Mouse (Mus musculus): Measurements from ENCODE around the gene Natd1. TPM values are rescaled to one million over a fixed set of nuclear protein-coding genes. Genes with fewer than 3 reads are reported as not detected.

Gene Natd1
- polyA plus RNA-seq, 1 experiment = 4.5 TPM

- no peak for TF ChIP-seq GATA1 (IDR thresholded peaks at IDR 0.05; ENCODE audit: low read length)
These were observed 1.0 kb downstream of the Natd1 start for GRCm38 (mm10) chr11:60913301-60914196.

GRCm38 (mm10) chr11:60912525-60912973, 2.0 kb downstream of the Natd1 start:
- TF ChIP-seq GATA1 (IDR thresholded peaks at IDR 0.05; ENCODE audit: low read length) = no peak

DNA sequence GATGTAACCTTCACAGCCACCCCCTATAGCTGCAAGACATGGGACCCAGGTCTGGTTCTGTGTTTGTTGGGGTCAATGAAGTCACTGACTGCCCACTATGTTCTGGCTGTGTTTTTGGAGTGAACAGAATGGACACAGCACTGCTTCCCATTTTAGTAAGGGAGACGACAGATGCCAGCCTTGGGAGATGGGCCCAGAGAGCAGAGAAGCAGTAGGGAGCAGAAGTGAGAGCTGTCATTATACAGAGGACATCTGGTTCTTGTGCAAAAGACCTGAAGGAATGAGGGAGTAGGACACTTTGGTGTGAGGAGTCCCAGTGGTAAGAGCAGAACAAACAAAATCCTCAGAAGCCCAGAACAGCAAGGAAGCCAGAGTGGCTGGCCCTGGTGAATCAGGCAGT, 4.9 kb downstream of the Natd1 start:
- no peak for TF ChIP-seq GATA1 (IDR thresholded peaks at IDR 0.05; ENCODE audit: low read length)

DNA sequence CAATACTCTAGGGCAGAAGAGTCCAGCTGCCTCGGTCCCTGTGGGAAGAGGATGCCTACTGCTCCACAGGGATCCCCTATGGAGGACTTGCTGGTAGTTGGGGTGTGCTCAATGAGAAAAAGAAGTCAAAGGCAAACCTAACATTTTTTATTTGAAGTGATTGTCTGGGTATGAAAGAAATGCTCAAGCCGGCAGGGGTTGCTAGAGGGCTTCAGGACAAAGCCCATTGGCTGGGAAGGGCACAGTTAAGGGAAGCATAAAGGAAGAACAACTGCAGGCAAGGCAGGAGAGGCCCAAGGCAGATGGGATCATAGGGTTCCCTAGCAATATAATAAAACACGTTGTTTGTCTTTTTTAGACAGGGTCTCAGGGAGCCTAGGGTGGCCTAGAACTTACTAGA, 6.5 kb downstream of the Natd1 start:
- no peak for TF ChIP-seq GATA1 (IDR thresholded peaks at IDR 0.05; ENCODE audit: low read length)

- TF ChIP-seq GATA1 (IDR thresholded peaks at IDR 0.05; ENCODE audit: low read length) = no peak
These were observed 8.1 kb downstream of the Natd1 start for GRCm38 (mm10) chr11:60906449-60906848.

GRCm38 (mm10) chr11:60905407-60906120, 9.0 kb downstream of the Natd1 start:
- TF ChIP-seq GATA1 (IDR thresholded peaks at IDR 0.05; ENCODE audit: low read length) = no peak

DNA sequence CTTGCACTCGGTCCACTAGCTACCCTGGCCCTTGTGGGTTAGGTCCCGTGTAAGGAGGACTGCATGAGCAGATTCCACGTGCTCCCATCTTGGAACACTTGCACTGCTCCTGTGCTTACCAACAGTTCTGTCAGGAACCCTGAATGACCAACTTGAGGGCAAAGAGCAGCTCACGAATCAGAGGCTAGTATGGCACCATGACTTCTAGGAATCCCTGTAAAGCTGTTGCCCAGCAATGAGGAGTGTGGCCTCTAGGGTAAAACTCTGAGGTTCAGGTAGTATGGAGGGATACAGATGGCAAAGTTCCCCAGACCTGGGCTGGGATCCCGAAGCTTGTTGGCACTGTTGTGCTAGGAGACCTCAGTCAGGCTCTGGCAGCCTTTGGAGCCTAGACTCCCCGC, 10.9 kb downstream of the Natd1 start:
- TF ChIP-seq GATA1 (IDR thresholded peaks at IDR 0.05; ENCODE audit: low read length) = no peak

GRCm38 (mm10) chr11:60902486-60902885, 12.1 kb downstream of the Natd1 start:
- TF ChIP-seq GATA1 (IDR thresholded peaks at IDR 0.05; ENCODE audit: low read length) = no peak

GRCm38 (mm10) chr11:60902001-60902400, 12.5 kb downstream of the Natd1 start:
- no peak for TF ChIP-seq GATA1 (IDR thresholded peaks at IDR 0.05; ENCODE audit: low read length)

DNA sequence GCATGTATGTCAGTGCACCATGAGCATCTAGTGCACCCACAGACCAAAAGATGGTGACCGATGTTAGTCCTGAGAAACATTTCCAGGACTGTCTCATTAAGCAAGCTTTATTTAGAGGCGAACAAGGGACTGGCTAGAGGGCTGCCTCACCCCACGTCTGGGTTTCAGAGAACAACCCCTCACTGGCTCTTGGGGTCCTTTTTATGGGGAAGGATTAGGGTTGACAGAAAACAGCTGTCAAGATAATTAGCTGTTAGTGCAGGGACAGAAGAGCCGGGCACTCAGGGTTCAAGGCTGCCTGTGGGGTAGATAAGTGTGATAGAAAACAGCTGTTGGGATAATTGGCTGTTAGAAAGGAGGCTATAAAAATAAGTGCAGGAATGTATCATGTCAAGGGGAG, 18.6 kb downstream of the Natd1 start:
- TF ChIP-seq GATA1 (IDR thresholded peaks at IDR 0.05; ENCODE audit: low read length) = no peak

GRCm38 (mm10) chr11:60890744-60891143, 23.8 kb downstream of the Natd1 start:
- no peak for TF ChIP-seq GATA1 (IDR thresholded peaks at IDR 0.05; ENCODE audit: low read length)

DNA sequence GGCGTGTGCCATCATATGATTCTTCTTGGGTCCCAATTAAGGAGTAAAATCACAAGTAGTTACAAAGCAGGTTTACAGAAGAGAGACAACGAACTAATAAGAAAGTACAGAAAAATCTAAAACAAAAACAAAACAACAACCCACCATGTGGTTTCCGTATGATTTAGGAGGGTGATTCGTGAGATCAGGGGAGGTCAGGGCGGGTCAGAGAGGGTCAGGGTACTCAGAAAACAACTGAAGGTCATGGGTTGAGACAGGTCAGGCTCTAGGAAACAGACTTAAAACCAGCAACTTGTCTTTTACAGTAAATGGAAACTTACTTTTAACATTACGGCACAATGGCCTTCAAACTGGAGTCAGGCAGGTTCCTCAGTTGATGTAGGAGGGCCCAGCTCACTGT, 24.3 kb downstream of the Natd1 start:
- no peak for TF ChIP-seq GATA1 (IDR thresholded peaks at IDR 0.05; ENCODE audit: low read length)

- no peak for TF ChIP-seq GATA1 (IDR thresholded peaks at IDR 0.05; ENCODE audit: low read length)
These were observed 24.7 kb downstream of the Natd1 start for GRCm38 (mm10) chr11:60889861-60890260.

GRCm38 (mm10) chr11:60882386-60882785, 32.2 kb downstream of the Natd1 start:
- TF ChIP-seq GATA1 (IDR thresholded peaks at IDR 0.05; ENCODE audit: low read length) = no peak

- TF ChIP-seq GATA1 (IDR thresholded peaks at IDR 0.05; ENCODE audit: low read length) = no peak
These were observed 34.0 kb downstream of the Natd1 start for GRCm38 (mm10) chr11:60880559-60880958.

DNA sequence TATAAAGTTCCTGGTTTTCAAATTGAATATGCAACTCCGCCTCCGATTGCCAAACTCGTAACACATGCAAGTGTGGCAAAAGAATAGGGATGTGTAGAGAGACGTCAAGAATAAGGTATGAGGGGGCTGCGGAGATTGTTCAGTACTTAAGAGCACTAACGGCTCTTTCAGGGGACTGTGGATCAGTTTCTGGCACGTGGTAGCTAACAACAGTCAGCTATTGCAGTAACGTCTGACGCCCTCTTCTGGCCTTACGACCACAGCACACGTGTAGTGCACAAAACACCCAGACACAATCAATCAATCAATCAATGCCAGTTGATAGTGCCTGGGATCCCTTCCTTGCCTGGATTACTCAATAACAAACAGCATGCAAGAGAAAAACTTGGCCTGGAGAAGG, 35.1 kb downstream of the Natd1 start:
- TF ChIP-seq GATA1 (IDR thresholded peaks at IDR 0.05; ENCODE audit: low read length) = no peak

All from G1E-ER4 (cell line).